Mouse (Mus musculus): Measurements from ENCODE around the gene Axdnd1. TPM values are rescaled to one million over a fixed set of nuclear protein-coding genes. Genes with fewer than 3 reads are reported as not detected.
"Not testable (repeated sequence)": the region's sequence is repeated elsewhere in the genome, so short reads cannot be mapped to it uniquely, and the experiment has no call there.

The Axdnd1 gene
- total RNA-seq, 2 experiments from 2014 or later, result not detected

- intact Hi-C loops (cut with DNase I; ENCODE audit: low total_unique reads), result no loop called here
- DNase-seq, result no peak
Measured at GRCm38 (mm10) chr1:156442776-156443175, 21.8 kb upstream of the Axdnd1 start.

- intact Hi-C loops (cut with DNase I; ENCODE audit: low total_unique reads), result no loop called here
- DNase-seq, result no peak
Measured at GRCm38 (mm10) chr1:156442266-156442665, 21.3 kb upstream of the Axdnd1 start.

GRCm38 (mm10) chr1:156437726-156438125 lies 16.8 kb upstream of the Axdnd1 start:
- intact Hi-C loops (cut with DNase I; ENCODE audit: low total_unique reads), result no loop called here
- no peak for DNase-seq

GRCm38 (mm10) chr1:156437016-156437708 lies 16.2 kb upstream of the Axdnd1 start:
- intact Hi-C loops (cut with DNase I; ENCODE audit: low total_unique reads), result no loop called here
- no peak for DNase-seq

- intact Hi-C loops (cut with DNase I; ENCODE audit: low total_unique reads), result no loop called here
- no peak for DNase-seq
Measured at GRCm38 (mm10) chr1:156433497-156433896, 12.5 kb upstream of the Axdnd1 start.

- intact Hi-C loops (cut with DNase I; ENCODE audit: low total_unique reads), result no loop called here
- DNase-seq, result no peak
Measured at GRCm38 (mm10) chr1:156432498-156432897, 11.5 kb upstream of the Axdnd1 start.

- intact Hi-C loops (cut with DNase I; ENCODE audit: low total_unique reads), result loop anchor here (10.0 kb wide), 1 partner anchor 196 kb away; no protein-coding TSS in a partner anchor
- no peak for DNase-seq
Measured at GRCm38 (mm10) chr1:156428434-156428833, 7.5 kb upstream of the Axdnd1 start.

GRCm38 (mm10) chr1:156425746-156426145 lies 4.8 kb upstream of the Axdnd1 start:
- intact Hi-C loops (cut with DNase I; ENCODE audit: low total_unique reads), result loop anchor here (10.0 kb wide), 1 partner anchor 199 kb away; no protein-coding TSS in a partner anchor
- no peak for DNase-seq

GRCm38 (mm10) chr1:156424054-156424453 lies 3.1 kb upstream of the Axdnd1 start:
- DNase-seq, result no peak
- intact Hi-C loops (cut with DNase I; ENCODE audit: low total_unique reads), result loop anchor here (10.0 kb wide), 1 partner anchor 201 kb away; no protein-coding TSS in a partner anchor

GRCm38 (mm10) chr1:156423493-156423892 lies 2.5 kb upstream of the Axdnd1 start:
- intact Hi-C loops (cut with DNase I; ENCODE audit: low total_unique reads), result loop anchor here (10.0 kb wide), 1 partner anchor 201 kb away; no protein-coding TSS in a partner anchor

GRCm38 (mm10) chr1:156422856-156423255 lies 1.9 kb upstream of the Axdnd1 start:
- intact Hi-C loops (cut with DNase I; ENCODE audit: low total_unique reads), result loop anchor here (10.0 kb wide), 1 partner anchor 202 kb away; no protein-coding TSS in a partner anchor
- DNase-seq, result no peak

More at GRCm38 (mm10) chr1:156423493-156423892, 2.5 kb upstream of the Axdnd1 start:
- no peak for DNase-seq

- no peak for DNase-seq
- intact Hi-C loops (cut with DNase I; ENCODE audit: low total_unique reads), result loop anchor here (10.0 kb wide), 1 partner anchor 117 kb away; no protein-coding TSS in a partner anchor
Measured at GRCm38 (mm10) chr1:156418170-156418569, 2.8 kb downstream of the Axdnd1 start.

GRCm38 (mm10) chr1:156408521-156408920 lies 12.4 kb downstream of the Axdnd1 start:
- intact Hi-C loops (cut with DNase I; ENCODE audit: low total_unique reads), result no loop called here
- no peak for DNase-seq

GRCm38 (mm10) chr1:156408004-156408403 lies 13.0 kb downstream of the Axdnd1 start:
- no peak for DNase-seq

GRCm38 (mm10) chr1:156403251-156403650 lies 17.7 kb downstream of the Axdnd1 start:
- no peak for DNase-seq
- intact Hi-C loops (cut with DNase I; ENCODE audit: low total_unique reads), result no loop called here

More at GRCm38 (mm10) chr1:156408004-156408403, 13.0 kb downstream of the Axdnd1 start:
- intact Hi-C loops (cut with DNase I; ENCODE audit: low total_unique reads), result no loop called here

- DNase-seq, result no peak
Measured at GRCm38 (mm10) chr1:156402491-156402890, 18.5 kb downstream of the Axdnd1 start.

GRCm38 (mm10) chr1:156400159-156400558 lies 20.8 kb downstream of the Axdnd1 start:
- DNase-seq; intact Hi-C loops (cut with DNase I; ENCODE audit: low total_unique reads): not testable (repeated sequence)

More at GRCm38 (mm10) chr1:156402491-156402890, 18.5 kb downstream of the Axdnd1 start:
- intact Hi-C loops (cut with DNase I; ENCODE audit: low total_unique reads), result no loop called here

- intact Hi-C loops (cut with DNase I; ENCODE audit: low total_unique reads), result no loop called here
- no peak for DNase-seq
Measured at GRCm38 (mm10) chr1:156393148-156393547, 27.8 kb downstream of the Axdnd1 start.

GRCm38 (mm10) chr1:156386880-156387279 lies 34.1 kb downstream of the Axdnd1 start:
- intact Hi-C loops (cut with DNase I; ENCODE audit: low total_unique reads), result no loop called here
- DNase-seq, result no peak

GRCm38 (mm10) chr1:156386232-156386631 lies 34.7 kb downstream of the Axdnd1 start:
- DNase-seq, result no peak
- intact Hi-C loops (cut with DNase I; ENCODE audit: low total_unique reads), result no loop called here

GRCm38 (mm10) chr1:156381217-156381616 lies 39.7 kb downstream of the Axdnd1 start:
- DNase-seq, result no peak
- intact Hi-C loops (cut with DNase I; ENCODE audit: low total_unique reads), result no loop called here

Data from gastrocnemius, postnatal 14 days (tissue).